Mouse (Mus musculus): Measurements from ENCODE around the gene Cd160.

The Cd160 gene

GRCm38 (mm10) chr3:96829856-96830255 is 705 bp upstream of the Cd160 start:
- in situ Hi-C loops (cut with MseI, MboI) = no loop called here

- in situ Hi-C loops (cut with MseI, MboI) = no loop called here
Measured at GRCm38 (mm10) chr3:96828308-96828864, 765 bp downstream of the Cd160 start.

- in situ Hi-C loops (cut with MseI, MboI) = no loop called here
Measured at GRCm38 (mm10) chr3:96825261-96825660, 3.9 kb downstream of the Cd160 start.

GRCm38 (mm10) chr3:96824614-96825013 is 4.5 kb downstream of the Cd160 start:
- in situ Hi-C loops (cut with MseI, MboI) = no loop called here

- in situ Hi-C loops (cut with MseI, MboI) = no loop called here
Measured at GRCm38 (mm10) chr3:96823701-96824100, 5.5 kb downstream of the Cd160 start.

- in situ Hi-C loops (cut with MseI, MboI) = no loop called here
Measured at GRCm38 (mm10) chr3:96821581-96821980, 7.6 kb downstream of the Cd160 start.

GRCm38 (mm10) chr3:96820116-96820915 is 8.8 kb downstream of the Cd160 start:
- in situ Hi-C loops (cut with MseI, MboI) = no loop called here

- in situ Hi-C loops (cut with MseI, MboI) = loop anchor here (5.0 to 10.0 kb wide), 2 partner anchors 88 to 90 kb away; partner anchors contain the start of genes Gja5 (in 2 of the 2) and Gpr89 (in 1 of the 2)
Measured at GRCm38 (mm10) chr3:96814342-96814741, 14.8 kb downstream of the Cd160 start.

- in situ Hi-C loops (cut with MseI, MboI) = loop anchor here (5.0 to 10.0 kb wide), 2 partner anchors 89 to 91 kb away; partner anchors contain the start of genes Gja5 (in 2 of the 2) and Gpr89 (in 1 of the 2)
Measured at GRCm38 (mm10) chr3:96813591-96814244, 15.4 kb downstream of the Cd160 start.

- in situ Hi-C loops (cut with MseI, MboI) = loop anchor here (5.0 to 10.0 kb wide), 2 partner anchors 89 to 92 kb away; partner anchors contain the start of genes Gja5 (in 2 of the 2) and Gpr89 (in 1 of the 2)
Measured at GRCm38 (mm10) chr3:96813106-96813505, 16.0 kb downstream of the Cd160 start.

GRCm38 (mm10) chr3:96812395-96813091 is 16.6 kb downstream of the Cd160 start:
- in situ Hi-C loops (cut with MseI, MboI) = loop anchor here (5.0 to 10.0 kb wide), 2 partner anchors 90 to 92 kb away; partner anchors contain the start of genes Gja5 (in 2 of the 2) and Gpr89 (in 1 of the 2)

GRCm38 (mm10) chr3:96811232-96811631 is 17.9 kb downstream of the Cd160 start:
- in situ Hi-C loops (cut with MseI, MboI) = loop anchor here (5.0 to 10.0 kb wide), 2 partner anchors 91 to 94 kb away; partner anchors contain the start of genes Gja5 (in 2 of the 2) and Gpr89 (in 1 of the 2)

- in situ Hi-C loops (cut with MseI, MboI) = no loop called here
Measured at GRCm38 (mm10) chr3:96808651-96809050, 20.5 kb downstream of the Cd160 start.

GRCm38 (mm10) chr3:96808136-96808535 is 21.0 kb downstream of the Cd160 start:
- in situ Hi-C loops (cut with MseI, MboI) = no loop called here

GRCm38 (mm10) chr3:96802214-96802613 is 26.9 kb downstream of the Cd160 start:
- in situ Hi-C loops (cut with MseI, MboI) = no loop called here

GRCm38 (mm10) chr3:96800254-96800653 is 28.9 kb downstream of the Cd160 start:
- in situ Hi-C loops (cut with MseI, MboI) = no loop called here

GRCm38 (mm10) chr3:96788506-96788905 is 40.6 kb downstream of the Cd160 start:
- in situ Hi-C loops (cut with MseI, MboI) = no loop called here

GRCm38 (mm10) chr3:96787784-96788183 is 41.4 kb downstream of the Cd160 start:
- in situ Hi-C loops (cut with MseI, MboI) = no loop called here

- in situ Hi-C loops (cut with MseI, MboI) = no loop called here
Measured at GRCm38 (mm10) chr3:96782236-96782635, 46.9 kb downstream of the Cd160 start.

- in situ Hi-C loops (cut with MseI, MboI) = no loop called here
Measured at GRCm38 (mm10) chr3:96777120-96777519, 52.0 kb downstream of the Cd160 start.

GRCm38 (mm10) chr3:96772949-96773348 is 56.2 kb downstream of the Cd160 start:
- in situ Hi-C loops (cut with MseI, MboI) = no loop called here
